Mouse (Mus musculus) retina, embryonic 14.5 days (tissue): ENCODE results near the gene Bag2.
"Not testable (repeated sequence)": the region's sequence is repeated elsewhere in the genome, so short reads cannot be mapped to it uniquely, and the experiment has no call there.

ENCODE experiments used
- DNase-seq: peaks from one replicate; pipeline ENCODE4 v3.0.0-alpha.2; 2015; ENCODE audit warnings: low spot score

Gene Bag2

GRCm38 (mm10) chr1:33749709-33750108 is 7.9 kb downstream of the Bag2 start:
- not testable (repeated sequence) for DNase-seq

DNA sequence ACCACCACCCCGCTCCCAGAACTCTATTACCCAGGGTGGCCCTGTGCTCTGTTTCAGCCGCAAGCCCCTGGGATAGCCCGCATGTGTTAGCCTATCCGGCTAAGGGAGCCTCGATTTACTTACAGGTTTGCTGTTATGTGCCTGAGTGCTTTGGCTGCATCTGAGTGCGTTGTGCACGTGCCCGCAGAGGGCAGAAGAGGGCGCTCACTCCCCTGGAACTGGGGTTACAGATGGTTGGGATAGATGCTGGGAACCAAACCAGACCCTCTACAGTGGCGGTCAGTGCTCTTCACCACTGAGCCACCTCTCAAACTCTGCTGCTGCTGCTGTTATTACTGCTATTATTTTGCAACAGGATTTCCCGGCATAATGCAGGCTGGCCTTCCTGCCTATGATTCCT is 8.5 kb downstream of the Bag2 start:
- DNase-seq: no peak

GRCm38 (mm10) chr1:33745901-33746300 is 11.7 kb downstream of the Bag2 start:
- DNase-seq: no peak

DNA sequence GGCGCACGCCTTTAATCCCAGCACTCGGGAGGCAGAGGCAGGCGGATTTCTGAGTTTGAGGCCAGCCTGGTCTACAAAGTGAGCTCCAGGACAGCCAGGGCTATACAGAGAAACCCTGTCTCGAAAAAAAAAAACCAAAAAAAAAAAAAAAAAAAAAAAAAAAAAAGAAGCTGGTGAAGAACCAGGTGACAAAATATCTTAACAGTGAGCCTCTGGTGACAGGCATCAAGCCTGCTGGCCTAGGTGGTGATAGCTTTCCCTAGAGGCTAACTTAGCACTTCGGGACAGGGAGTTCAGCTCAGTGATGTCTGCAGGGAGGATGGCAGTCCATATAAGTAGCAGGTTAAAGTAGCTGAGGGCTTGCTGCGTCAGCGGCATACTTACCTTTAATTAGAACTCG is 12.8 kb downstream of the Bag2 start:
- not testable (repeated sequence) for DNase-seq

GRCm38 (mm10) chr1:33742903-33743302 is 14.7 kb downstream of the Bag2 start:
- DNase-seq: peak; percentile 54

- peak; percentile 92 for DNase-seq
These were observed 18.3 kb downstream of the Bag2 start for GRCm38 (mm10) chr1:33739302-33739701.

GRCm38 (mm10) chr1:33738681-33739278 is 18.8 kb downstream of the Bag2 start:
- no peak for DNase-seq

DNA sequence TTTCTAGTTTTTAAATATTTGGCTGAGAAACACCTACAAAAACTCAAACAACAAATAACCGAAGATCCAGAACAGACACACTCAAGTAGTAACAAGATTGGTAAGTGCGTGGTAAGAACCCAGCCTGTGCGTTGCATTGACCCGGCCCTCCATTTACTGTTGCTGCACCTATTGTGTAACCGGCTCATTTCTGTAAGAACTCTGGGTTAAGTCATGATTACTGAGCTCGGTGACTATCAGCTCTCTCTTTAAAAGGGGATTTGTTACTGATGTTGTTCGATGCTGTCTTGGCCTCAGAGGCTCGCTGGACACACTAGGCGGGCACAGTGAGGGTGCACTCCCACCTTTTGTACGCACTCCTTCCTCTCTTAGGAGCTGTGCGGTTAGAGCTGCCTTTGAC is 19.3 kb downstream of the Bag2 start:
- DNase-seq: no peak

- no peak for DNase-seq
These were observed 23.5 kb downstream of the Bag2 start for GRCm38 (mm10) chr1:33734001-33734685.

- DNase-seq: no peak
These were observed 24.6 kb downstream of the Bag2 start for GRCm38 (mm10) chr1:33733044-33733443.

DNA sequence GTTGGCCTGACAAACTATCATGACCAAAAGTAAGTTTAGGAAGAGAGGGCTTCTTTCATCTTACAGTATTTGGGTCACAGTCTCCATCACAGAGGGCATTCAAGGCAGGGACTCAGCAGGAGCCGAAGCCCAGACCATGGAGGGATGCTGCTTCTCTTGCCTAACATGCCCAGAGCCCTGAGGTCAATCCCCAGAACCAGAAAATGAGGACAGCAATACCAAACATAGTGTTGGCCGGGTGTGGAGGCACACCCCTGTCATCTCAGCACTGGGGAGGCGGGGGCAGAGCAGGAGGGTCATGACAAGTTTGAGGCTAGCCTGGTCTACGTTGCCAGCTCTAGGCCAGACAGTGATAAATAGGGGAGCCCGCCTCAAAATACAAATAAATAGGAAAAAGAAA is 32.5 kb downstream of the Bag2 start:
- no peak for DNase-seq

GRCm38 (mm10) chr1:33724516-33724915 is 33.1 kb downstream of the Bag2 start:
- DNase-seq: no peak

DNA sequence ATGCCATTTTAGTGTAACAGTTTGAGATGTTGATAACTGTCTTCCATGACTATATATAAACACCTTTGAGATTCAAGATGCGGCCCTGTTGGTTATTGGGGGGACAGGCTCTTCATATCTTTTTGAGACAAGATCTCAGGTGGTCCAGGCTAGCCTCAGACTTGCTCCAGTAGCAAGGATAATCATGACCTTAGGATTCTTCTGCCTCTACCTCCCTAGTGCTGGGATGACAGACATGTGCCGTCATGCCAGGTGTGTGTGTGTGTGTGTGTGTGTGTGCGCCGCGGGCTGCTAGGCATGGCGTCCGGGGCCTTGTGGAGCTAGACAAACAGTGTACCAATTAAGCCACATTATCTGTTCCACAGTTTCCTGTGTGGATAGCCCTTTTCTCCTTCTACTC is 36.6 kb downstream of the Bag2 start:
- DNase-seq: no peak

DNA sequence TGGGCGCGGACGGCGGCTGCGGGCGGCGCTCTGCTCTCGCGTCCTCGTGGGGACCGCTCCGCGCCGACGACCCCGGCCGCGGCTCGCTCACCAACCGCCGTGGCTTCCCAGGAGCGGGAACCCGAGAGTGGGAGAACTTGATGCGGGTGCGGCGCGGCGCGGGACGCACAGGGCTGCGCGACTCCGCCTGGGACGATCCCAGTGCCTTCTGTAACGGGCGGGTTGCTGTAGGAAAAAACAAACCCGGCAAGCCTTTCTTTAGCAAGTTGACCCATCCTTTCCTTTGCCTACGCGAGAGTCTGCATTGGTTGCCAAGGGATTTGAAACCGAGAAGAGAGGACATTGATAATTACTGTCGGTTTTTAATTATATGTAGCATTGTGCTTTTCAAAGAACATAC is 37.4 kb downstream of the Bag2 start:
- DNase-seq: no peak

DNA sequence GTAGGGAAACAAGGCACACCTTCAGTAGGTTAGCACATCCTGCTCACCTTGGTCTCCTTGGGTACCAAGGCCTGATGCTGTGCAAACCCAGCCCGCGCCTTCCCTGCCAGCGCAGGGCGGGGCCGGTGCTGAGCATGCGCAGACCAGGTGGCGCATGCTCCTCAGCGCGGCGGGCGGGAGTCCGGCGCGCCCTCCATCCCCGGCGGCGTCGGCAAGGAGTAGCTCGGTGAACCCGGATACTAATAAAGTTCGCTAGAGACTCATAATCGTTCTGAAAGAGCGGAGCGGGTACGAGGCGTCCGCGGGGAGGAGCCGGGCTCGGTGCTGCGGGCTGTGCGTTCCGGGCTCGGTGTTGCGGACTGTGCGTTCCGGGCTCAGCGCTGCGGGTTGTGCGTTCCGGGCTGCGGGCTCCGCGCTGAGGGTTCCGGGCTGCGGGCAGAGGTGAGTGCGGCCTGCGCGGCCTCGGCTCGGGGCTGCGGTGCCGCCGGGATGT is 37.8 kb downstream of the Bag2 start, which contains the start of gene Rab23:
Rab23 (plus strand) TSS at position 155 of the 493 bp plus-strand sequence.
- peak; percentile 85 for DNase-seq

DNA sequence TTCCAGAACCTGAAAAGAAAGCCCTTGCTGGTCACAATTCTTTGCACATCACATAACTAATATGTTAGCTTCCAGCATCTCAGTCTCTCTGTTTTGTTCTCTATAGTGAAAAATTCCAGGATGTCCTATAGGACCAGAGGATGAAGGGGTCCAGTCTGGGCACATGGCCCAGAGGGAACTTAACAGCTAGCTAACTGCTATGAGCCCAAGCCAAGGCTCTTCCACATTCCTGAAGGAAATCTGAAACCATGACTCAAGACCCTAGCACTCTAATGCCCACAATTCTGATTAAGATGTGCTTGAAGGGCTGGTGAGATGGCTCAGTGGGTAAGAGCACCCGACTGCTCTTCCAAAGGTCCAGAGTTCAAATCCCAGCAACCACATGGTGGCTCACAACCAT is 40.0 kb downstream of the Bag2 start:
- no peak for DNase-seq

GRCm38 (mm10) chr1:33714796-33715195 is 42.8 kb downstream of the Bag2 start:
- peak; percentile 35 for DNase-seq

DNA sequence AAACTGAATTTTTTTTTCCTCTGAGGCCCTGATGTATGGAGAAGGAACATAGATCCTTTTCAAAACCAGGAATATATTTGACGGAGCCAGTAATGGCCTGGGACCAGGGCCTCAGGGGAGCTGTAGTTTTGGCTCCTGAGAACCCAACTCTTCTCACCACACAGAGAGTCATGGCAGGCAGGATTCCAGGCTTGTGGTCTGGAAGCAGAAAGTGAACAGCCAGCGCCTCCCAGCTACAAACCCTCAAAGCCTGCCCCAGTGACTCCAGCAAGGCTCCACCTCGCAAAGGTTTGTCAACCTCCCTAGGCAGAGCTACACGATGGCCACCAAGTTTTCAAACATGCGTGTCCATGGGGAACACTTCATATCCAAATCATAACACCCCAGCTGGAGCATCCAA is 45.6 kb downstream of the Bag2 start:
- no peak for DNase-seq

GRCm38 (mm10) chr1:33709615-33710014 is 48.0 kb downstream of the Bag2 start:
- no peak for DNase-seq

DNA sequence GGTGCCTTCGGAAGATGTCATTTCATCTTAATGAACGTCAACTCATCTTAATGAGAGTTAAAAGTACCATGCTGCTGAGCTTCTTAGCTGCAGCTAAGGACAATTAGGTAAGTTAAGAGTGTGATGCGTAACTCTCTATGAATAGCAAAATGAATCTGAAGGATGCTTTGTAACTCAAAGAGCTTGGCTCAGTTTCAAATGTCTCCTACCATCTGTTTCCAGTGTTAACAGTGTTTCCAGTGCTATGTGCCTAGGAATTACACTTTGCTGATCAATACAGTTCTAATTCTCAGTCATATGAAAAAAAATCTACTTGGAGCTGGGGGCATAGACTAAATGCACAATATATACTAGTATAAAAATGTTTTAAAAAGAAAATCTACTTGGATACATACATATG is 56.4 kb downstream of the Bag2 start:
- no peak for DNase-seq

DNA sequence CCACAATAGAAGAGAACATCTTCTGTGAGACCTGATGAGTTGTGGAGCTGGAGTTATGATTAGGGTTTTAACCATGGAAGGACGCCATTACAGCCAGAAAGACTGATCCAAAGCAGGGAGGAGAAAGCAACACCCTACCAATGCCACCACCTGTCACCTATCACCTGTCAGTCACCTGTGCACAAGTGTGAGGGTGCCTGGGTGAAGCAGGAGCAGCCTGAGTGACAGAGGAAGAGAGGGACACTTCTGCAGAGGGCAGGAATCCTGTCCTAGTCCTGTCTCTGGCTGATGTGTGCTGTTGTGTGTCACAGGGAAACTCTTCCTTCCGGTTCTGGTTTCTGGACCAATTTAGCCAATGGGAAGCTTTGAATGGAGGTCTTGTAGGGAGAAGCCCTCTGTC is 61.6 kb downstream of the Bag2 start:
- no peak for DNase-seq
